Mouse (Mus musculus): ENCODE measurements around the gene Tfip11.

- TF ChIP-seq CTCF (IDR thresholded peaks at IDR 0.05; ENCODE audit: low read depth, low read length) (no peak), EP300 (IDR thresholded peaks at IDR 0.05; ENCODE audit: insufficient read depth, low read depth, low read length) (no peak)
Observed at GRCm38 (mm10) chr5:112287652-112288051, 38.5 kb upstream of the Tfip11 start.
